10 mouse cellular contexts compared by ENCODE assay signal in the genomic region with DNA sequence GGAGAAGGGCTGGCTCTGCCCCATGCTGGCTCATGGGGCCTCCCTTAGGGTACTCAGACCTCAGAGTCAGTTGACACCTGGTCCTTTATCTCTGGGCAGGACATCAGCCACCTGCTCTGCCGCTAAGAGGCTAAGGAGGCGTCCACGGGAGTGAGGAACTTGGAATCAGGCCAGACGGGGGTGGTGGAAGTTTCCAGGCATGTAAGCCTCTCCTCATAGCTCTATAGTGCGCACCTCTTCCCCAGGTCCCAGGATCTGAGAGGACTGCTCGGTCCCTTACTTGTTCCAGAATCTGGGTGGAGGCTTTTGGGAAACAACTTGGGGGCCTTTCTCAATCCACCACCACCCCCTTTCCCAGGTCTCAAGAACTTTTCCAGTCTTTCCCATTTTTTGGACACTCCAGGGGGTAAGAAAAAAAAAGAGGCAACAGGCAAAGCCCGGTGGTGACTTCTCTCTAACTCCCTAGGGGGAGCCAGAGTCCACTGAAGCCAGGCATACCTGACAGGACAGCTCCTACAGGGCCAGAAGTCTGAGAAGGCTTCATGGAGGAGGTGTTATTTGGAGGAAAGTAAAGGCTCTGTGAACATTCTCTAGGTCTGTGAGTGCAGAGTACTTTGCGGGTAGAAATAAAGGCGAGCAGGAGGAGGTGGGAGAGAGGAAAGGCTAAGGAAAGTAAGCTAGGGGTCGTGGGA. TPM values are rescaled to one million over a fixed set of nuclear protein-coding genes. Genes with fewer than 3 reads are reported as not detected.
DNase-seq lines count a peak whose midpoint lies in the region; ATAC-seq and TF ChIP-seq lines count a peak whose summit lies in the region.
"Had no signal": no experiment of that assay in that cellular context is flagged by ENCODE, and none has a peak within 500 bp of the region (broad histone marks: within the 10 kb centered on the region; RNA-seq: fewer than 3 reads in every experiment).

No protein-coding gene starts in this region.

- H3K27ac ChIP-seq in left cerebral cortex, adult 2 months: no peak overlapping the region
- H3K27ac ChIP-seq in forebrain, embryonic 12.5 days: no peak overlapping the region
- H3K27ac ChIP-seq: embryonic facial prominence, embryonic 12.5 days; liver, embryonic 13.5 days had no signal

- in situ Hi-C loops in Patski (cut with MboI; ENCODE audit: low pct_unique_long_range_greater_than_20kb): loop anchor here (5.0 kb wide), 1 partner anchor 69 kb away; no protein-coding TSS in a partner anchor

- no peak overlapping the region for H3K9ac ChIP-seq in forebrain, embryonic 12.5 days
- H3K9ac ChIP-seq: embryonic facial prominence, embryonic 12.5 days; liver, embryonic 13.5 days had no signal

- TF ChIP-seq CTCF in left cerebral cortex, adult 2 months (IDR thresholded peaks at IDR 0.05): peak; percentile 73
- TF ChIP-seq CTCF in Patski (IDR thresholded peaks at IDR 0.05): no peak

- CTCF ChIA-PET in Patski (lab: Charles Lee): interaction anchor here (0.7 to 1.3 kb wide), 2 partner anchors 18 to 43 kb away, joined by 4 to 6 read pairs; no protein-coding TSS in a partner anchor

- no peaks in the 10 kb centered on the region for H3K27me3 ChIP-seq in Patski
- peaks cover 4% of the 10 kb centered on the region; the same call in 1 of the 2 replicates for H3K27me3 ChIP-seq in forebrain, embryonic 12.5 days
- H3K27me3 ChIP-seq: embryonic facial prominence, embryonic 12.5 days; liver, embryonic 13.5 days had no signal

- WGBS in forebrain, embryonic 12.5 days: 38% methylated on average over 10 of the region's 10 CpGs

- no peaks in the 10 kb centered on the region for H3K4me1 ChIP-seq in forebrain, embryonic 12.5 days

- no peak overlapping the region for H3K4me2 ChIP-seq in forebrain, embryonic 12.5 days
- H3K4me2 ChIP-seq: embryonic facial prominence, embryonic 12.5 days; liver, embryonic 13.5 days had no signal

- ATAC-seq in Patski: peak; percentile 35
- ATAC-seq in megakaryocyte progenitor cell, adult 5-6 weeks (replicated peaks; ENCODE audit: poor library complexity): peak; percentile 68
- no peak for ATAC-seq in forebrain, embryonic 12.5 days (ENCODE audit: low FRiP score)

- H3K4me3 ChIP-seq in left cerebral cortex, adult 2 months: no peak overlapping the region
- H3K4me3 ChIP-seq in forebrain, embryonic 12.5 days (replicated peaks): no peak overlapping the region
- H3K4me3 ChIP-seq: embryonic facial prominence, embryonic 12.5 days; liver, embryonic 13.5 days had no signal

- H3K9me3 ChIP-seq in forebrain, embryonic 12.5 days: no peaks in the 10 kb centered on the region
- H3K9me3 ChIP-seq: embryonic facial prominence, embryonic 12.5 days; liver, embryonic 13.5 days had no signal

- no peak for DNase-seq in left cerebral cortex, adult 2 months (ENCODE audit: extremely low spot score in 1 of 2, low spot score in 2 of 2)
- no peak for DNase-seq in left cerebral cortex, postnatal 14 days (ENCODE audit: low spot score in 2 of 2)
- DNase-seq in Patski (ENCODE audit: low read depth, low spot score): no peak
- peak; percentile 50 for DNase-seq in heart, postnatal 4 days
- no peak for DNase-seq in testis, postnatal 14 days (ENCODE audit: low spot score)
- no peak for DNase-seq in urinary bladder, adult 2 months (ENCODE audit: low spot score)
- DNase-seq: liver, embryonic 13.5 days had no signal

- intact Hi-C loops in left cerebral cortex, adult 2 months (cut with DNase I): loop anchor here (1.0 to 10.0 kb wide), 2 partner anchors 64 to 221 kb away; no protein-coding TSS in a partner anchor
- intact Hi-C loops in left cerebral cortex, postnatal 14 days (cut with DNase I): loop anchor here (5.0 kb wide), 1 partner anchor 64 kb away; no protein-coding TSS in a partner anchor

- POLR2A ChIA-PET in Patski (lab: Charles Lee): no interaction called here

- H3K36me3 ChIP-seq in forebrain, embryonic 12.5 days (replicated peaks): no peaks in the 10 kb centered on the region
- H3K36me3 ChIP-seq: embryonic facial prominence, embryonic 12.5 days; liver, embryonic 13.5 days had no signal

RNA-seq across cellular contexts. Expression of a gene that starts 7.2 kb away (rescaled TPM):
- total RNA-seq in left cerebral cortex, adult 2 months (2021): 10 to 100 TPM in 1 of 2 experiments, 1 to 10 TPM in 1; 5.3 to 10.6 TPM
- total RNA-seq in left cerebral cortex, postnatal 14 days (2021): 1 to 10 TPM; 2.3 to 5.8 TPM
- polyA plus RNA-seq in Patski (2021): 3.3 TPM
- 1 to 10 TPM; 6.3 to 6.8 TPM for total RNA-seq in heart, postnatal 4 days (2021)
- total RNA-seq in megakaryocyte progenitor cell, adult 5-6 weeks (2015): 3.6 and 4.6 TPM in 2 replicates
- total RNA-seq in megakaryocyte progenitor cell, adult 5-6 weeks (2017): 0.87 and 6.1 TPM in 2 replicates
- polyA plus RNA-seq in urinary bladder, adult 2 months (2012; rRNA removed): 23.8 and 24.2 TPM in 2 replicates
- polyA plus RNA-seq in forebrain, embryonic 12.5 days (2016; fragmentation: Nextera tagmentation; extraction: Ambion mirVana): 1.3 TPM in 2 replicates

RNA-seq across cellular contexts. Expression of a gene that starts 21.1 kb away (rescaled TPM):
- 10 to 100 TPM; 12.5 to 15.6 TPM for total RNA-seq in left cerebral cortex, adult 2 months (2021)
- 1 to 10 TPM; 7.4 to 10.0 TPM for total RNA-seq in left cerebral cortex, postnatal 14 days (2021)
- polyA plus RNA-seq in Patski (2021): 0.63 TPM
- under 1 TPM; 0.20 to 0.45 TPM for total RNA-seq in heart, postnatal 4 days (2021)
- total RNA-seq in megakaryocyte progenitor cell, adult 5-6 weeks (2015): not detected in 2 replicates
- total RNA-seq in megakaryocyte progenitor cell, adult 5-6 weeks (2017): 0.08 TPM in 1 of 2 replicates, not detected in the other
- polyA plus RNA-seq in urinary bladder, adult 2 months (2012; rRNA removed): 0.15 and 0.36 TPM in 2 replicates
- polyA plus RNA-seq in forebrain, embryonic 12.5 days (2016; fragmentation: Nextera tagmentation; extraction: Ambion mirVana): 0.14 and 0.29 TPM in 2 replicates
- polyA plus RNA-seq: embryonic facial prominence, embryonic 12.5 days; liver, embryonic 13.5 days had no signal

RNA-seq across cellular contexts. Expression of a gene that starts 21.5 kb away (rescaled TPM):
- total RNA-seq in left cerebral cortex, adult 2 months (2021): 1 to 10 TPM; 7.3 to 7.7 TPM
- 1 to 10 TPM; 2.4 to 4.1 TPM for total RNA-seq in left cerebral cortex, postnatal 14 days (2021)
- 0.51 TPM for polyA plus RNA-seq in Patski (2021)
- not detected for total RNA-seq in heart, postnatal 4 days (2021)
- total RNA-seq in megakaryocyte progenitor cell, adult 5-6 weeks (2015): not detected in 2 replicates
- total RNA-seq in megakaryocyte progenitor cell, adult 5-6 weeks (2017): not detected in 2 replicates
- 1.5 and 2.1 TPM in 2 replicates for polyA plus RNA-seq in urinary bladder, adult 2 months (2012; rRNA removed)
- 0.47 and 0.50 TPM in 2 replicates for polyA plus RNA-seq in forebrain, embryonic 12.5 days (2016; fragmentation: Nextera tagmentation; extraction: Ambion mirVana)

RNA-seq across cellular contexts. Expression of a gene that starts 29.5 kb away (rescaled TPM):
- 1 to 10 TPM; 3.0 TPM for total RNA-seq in left cerebral cortex, adult 2 months (2021)
- under 1 TPM in 1 of 2 experiments, not detected in 1; 0.51 TPM for total RNA-seq in left cerebral cortex, postnatal 14 days (2021)
- polyA plus RNA-seq in Patski (2021): 0.15 TPM
- under 1 TPM; 0.48 to 0.79 TPM for total RNA-seq in heart, postnatal 4 days (2021)
- total RNA-seq in megakaryocyte progenitor cell, adult 5-6 weeks (2015): 1.9 and 2.0 TPM in 2 replicates
- 3.9 and 5.2 TPM in 2 replicates for total RNA-seq in megakaryocyte progenitor cell, adult 5-6 weeks (2017)
- polyA plus RNA-seq in urinary bladder, adult 2 months (2012; rRNA removed): 67.1 and 79.6 TPM in 2 replicates
- 0.74 and 0.80 TPM in 2 replicates for polyA plus RNA-seq in forebrain, embryonic 12.5 days (2016; fragmentation: Nextera tagmentation; extraction: Ambion mirVana)

RNA-seq across cellular contexts. Expression of a gene that starts 44.2 kb away (rescaled TPM):
- 10 to 100 TPM; 87.3 to 91.2 TPM for total RNA-seq in left cerebral cortex, adult 2 months (2021)
- total RNA-seq in left cerebral cortex, postnatal 14 days (2021): 10 to 100 TPM; 81.7 to 87.9 TPM
- 31.7 TPM for polyA plus RNA-seq in Patski (2021)
- 10 to 100 TPM; 35.1 to 35.6 TPM for total RNA-seq in heart, postnatal 4 days (2021)
- total RNA-seq in megakaryocyte progenitor cell, adult 5-6 weeks (2015): 43.2 and 50.8 TPM in 2 replicates
- 17.4 TPM in 2 replicates for total RNA-seq in megakaryocyte progenitor cell, adult 5-6 weeks (2017)
- polyA plus RNA-seq in urinary bladder, adult 2 months (2012; rRNA removed): 81.0 and 92.6 TPM in 2 replicates
- 70.9 and 74.3 TPM in 2 replicates for polyA plus RNA-seq in forebrain, embryonic 12.5 days (2016; fragmentation: Nextera tagmentation; extraction: Ambion mirVana)

Comparison
In these comparisons a context has a peak if more than half of its experiments do, and no peak if none do; other contexts are left out.
1. RNA of a gene that starts 21.1 kb away (total RNA-seq): 12.5 to 15.6 TPM in left cerebral cortex, adult 2 months and 7.4 to 10.0 TPM in left cerebral cortex, postnatal 14 days; 0.20 to 0.45 TPM in heart, postnatal 4 days and 0.08 TPM in megakaryocyte progenitor cell, adult 5-6 weeks; every median in the first group is over 4 times any median in the second.